Mouse (Mus musculus) adrenal gland, adult 18-20 months (tissue): Measurements from ENCODE around the gene 0610010K14Rik. TPM values are rescaled to one million over a fixed set of nuclear protein-coding genes. Genes with fewer than 3 reads are reported as not detected.

Experiments
- DNase-seq, 2 experiments: peaks; one replicate each; pipeline ENCODE4 v3.0.0; 2021 to 2022; ENCODE audit warnings: low spot score in 2 of 2
- long read RNA-seq, 2 experiments: library from polyadenylated mRNA; stranded (forward); transcript quantifications; one replicate each; pipeline ENCODE4 v2.0.0; 2021
- total RNA-seq, 2 experiments: library from RNA; stranded (reverse); gene quantifications; 1 replicate in 1 of 2; 2 replicates in 1 of 2; pipeline ENCODE4 v1.2.3; 2021

Gene 0610010K14Rik
- 10 to 100 TPM; 33.7 to 37.3 TPM for total RNA-seq
- long read RNA-seq, experiment 1, partial matches to known transcripts, result 1 of 10 reads
- long read RNA-seq, experiment 1, other reads (novel, unspliced or antisense), result 1 of 10 reads
- long read RNA-seq, experiment 2, transcript 0610010K14Rik-206 (6 exons, 576 nt), result minor isoform, 6 of 24 reads
- long read RNA-seq, experiment 2, transcript 0610010K14Rik-208 (6 exons, 880 nt), result major isoform, 8 of 24 reads
- long read RNA-seq, experiment 2, partial matches to known transcripts, result 2 of 24 reads
- long read RNA-seq, experiment 2, other reads (novel, unspliced or antisense), result 6 of 24 reads

- DNase-seq, result peak; percentile 98
Observed at GRCm38 (mm10) chr11:70237457-70238167, at the start of gene 0610010K14Rik. Gene 0610010K14Rik, minus strand, starts transcription at chr11:70237914.

GRCm38 (mm10) chr11:70285686-70286085 is 48.0 kb upstream of the 0610010K14Rik start:
- DNase-seq, result no peak

- no peak for DNase-seq
Observed at GRCm38 (mm10) chr11:70284757-70285156, 47.0 kb upstream of the 0610010K14Rik start.

- DNase-seq, result no peak
Observed at GRCm38 (mm10) chr11:70283666-70284065, 46.0 kb upstream of the 0610010K14Rik start.

- no peak for DNase-seq
Observed at GRCm38 (mm10) chr11:70280441-70280840, 42.7 kb upstream of the 0610010K14Rik start.

GRCm38 (mm10) chr11:70278961-70279360 is 41.2 kb upstream of the 0610010K14Rik start:
- no peak for DNase-seq

- no peak for DNase-seq
Observed at GRCm38 (mm10) chr11:70271641-70272040, 33.9 kb upstream of the 0610010K14Rik start.

- DNase-seq, result no peak
Observed at GRCm38 (mm10) chr11:70266405-70266804, 28.7 kb upstream of the 0610010K14Rik start.

GRCm38 (mm10) chr11:70265819-70266218 is 28.1 kb upstream of the 0610010K14Rik start:
- no peak for DNase-seq

- DNase-seq, result no peak
Observed at GRCm38 (mm10) chr11:70265252-70265651, 27.5 kb upstream of the 0610010K14Rik start.

- DNase-seq, result no peak
Observed at GRCm38 (mm10) chr11:70259035-70259434, 21.3 kb upstream of the 0610010K14Rik start.

- peak; percentile 48 to 51 for DNase-seq
Observed at GRCm38 (mm10) chr11:70254931-70255531, 17.3 kb upstream of the 0610010K14Rik start, which contains the start of gene Alox12. Gene Alox12, minus strand, starts transcription at chr11:70255353.

- no peak for DNase-seq
Observed at GRCm38 (mm10) chr11:70254337-70254736, 16.6 kb upstream of the 0610010K14Rik start.

GRCm38 (mm10) chr11:70251853-70252252 is 14.1 kb upstream of the 0610010K14Rik start:
- no peak for DNase-seq

- no peak for DNase-seq
Observed at GRCm38 (mm10) chr11:70250150-70250549, 12.4 kb upstream of the 0610010K14Rik start.

- peak; percentile 74 to 77 for DNase-seq
Observed at GRCm38 (mm10) chr11:70247136-70247845, 9.6 kb upstream of the 0610010K14Rik start.

GRCm38 (mm10) chr11:70242591-70242990 is 4.9 kb upstream of the 0610010K14Rik start:
- no peak for DNase-seq

GRCm38 (mm10) chr11:70239541-70240279 is 2.0 kb upstream of the 0610010K14Rik start, which contains the start of the genes Gm21988 and Rnasek:
Gene Gm21988, minus strand, starts transcription at chr11:70239830.
Gene Rnasek, minus strand, starts transcription at chr11:70239842.
- peak; percentile 69 to 78 for DNase-seq

- no peak for DNase-seq
Observed at GRCm38 (mm10) chr11:70238591-70239440, 1.1 kb upstream of the 0610010K14Rik start.
